8 mouse cellular contexts compared by ENCODE assay signal in the genomic region with DNA sequence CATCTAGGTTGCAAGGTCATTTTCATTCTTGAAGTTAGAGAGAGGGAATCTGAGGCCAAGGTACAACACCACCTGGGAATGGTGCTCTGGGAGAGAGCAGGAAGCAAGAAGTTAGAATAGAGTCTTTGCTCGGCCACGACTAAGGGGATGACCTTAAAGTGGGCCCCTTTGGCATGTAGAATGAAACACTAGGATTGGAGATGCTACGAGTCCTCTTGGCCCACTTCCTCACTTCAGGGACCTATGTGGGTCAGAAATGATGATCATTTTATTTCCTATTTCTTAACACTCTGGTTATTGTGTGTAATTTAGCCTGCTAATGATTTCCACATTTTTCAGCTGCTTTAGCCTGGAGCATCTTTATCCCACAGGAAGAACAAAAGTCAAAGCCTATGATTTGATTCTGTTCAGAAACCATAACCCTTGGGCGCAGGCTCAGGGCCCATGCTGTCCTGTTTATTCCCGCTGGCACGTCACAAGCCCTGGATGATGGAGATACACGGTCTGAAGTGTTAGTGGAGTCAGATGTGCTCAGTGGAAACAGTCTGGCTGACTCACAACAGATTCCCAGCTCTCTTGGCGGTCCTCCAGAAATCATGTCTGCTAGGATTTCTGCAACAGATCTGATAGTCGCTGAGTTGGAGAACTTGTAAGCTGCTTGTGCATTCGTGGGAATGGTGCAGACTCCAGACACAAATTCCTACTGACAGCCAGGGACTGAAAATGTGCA.
DNase-seq lines count a peak whose midpoint lies in the region; ATAC-seq and TF ChIP-seq lines count a peak whose summit lies in the region.

No protein-coding gene starts in this region.

- peak; percentile 95 for ATAC-seq in lung, embryonic 14.5 days (ENCODE audit: insufficient read depth)

- WGBS in lung, embryonic 14.5 days: 41% methylated on average over 10 of the region's 10 CpGs
- WGBS in lung, adult 2 months: 57% methylated on average over 10 of the region's 10 CpGs
- WGBS in heart, adult 2 months: 33% methylated on average over 10 of the region's 10 CpGs

- H3K27me3 ChIP-seq in lung, embryonic 14.5 days (ENCODE audit: insufficient read depth, low read length): no peaks in the 10 kb centered on the region
- H3K27me3 ChIP-seq in heart, adult 2 months (ENCODE audit: control insufficient read depth, insufficient read depth, low read length): no peaks in the 10 kb centered on the region

- no peak overlapping the region for H3K4me3 ChIP-seq in lung, embryonic 14.5 days (ENCODE audit: low read depth, low read length)
- no peak overlapping the region for H3K4me3 ChIP-seq in lung, adult 2 months (replicated peaks; ENCODE audit: extremely low read depth, low read depth, low read length)
- no peak overlapping the region for H3K4me3 ChIP-seq in heart, adult 2 months

- TF ChIP-seq POLR2A in lung, adult 2 months (IDR thresholded peaks at IDR 0.05; ENCODE audit: borderline replicate concordance, extremely low read depth, low read depth, low read length): no peak
- TF ChIP-seq POLR2A in heart, adult 2 months (IDR thresholded peaks at IDR 0.05; ENCODE audit: insufficient read depth, low read depth, low read length): no peak

- H3K9me3 ChIP-seq in lung, embryonic 14.5 days (ENCODE audit: low read depth, low read length): no peaks in the 10 kb centered on the region

- peak; percentile 96 for DNase-seq in lung, embryonic 14.5 days
- DNase-seq in lung, adult 2 months: no peak
- peak; percentile 81 to 82 for DNase-seq in cerebellum, postnatal 14 days
- DNase-seq in heart, adult 2 months: peak; percentile 43 to 58
- DNase-seq in layer of hippocampus, postnatal 25 days (ENCODE audit: extremely low spot score in 1 of 2, low spot score in 1 of 2): peak; percentile 48 to 69
- DNase-seq in ovary, adult 18-20 months (ENCODE audit: low spot score): peak; percentile 7
- DNase-seq in thymus, adult 18-20 months: no peak
- no peak for DNase-seq in thymus, postnatal 14 days

- no peak for TF ChIP-seq CTCF in lung, embryonic 14.5 days (IDR thresholded peaks at IDR 0.05; ENCODE audit: low read depth)
- TF ChIP-seq CTCF in lung, adult 2 months (IDR thresholded peaks at IDR 0.05; ENCODE audit: insufficient read depth, low read length): no peak
- TF ChIP-seq CTCF in heart, adult 2 months (IDR thresholded peaks at IDR 0.05): no peak

- intact Hi-C loops in heart, adult 2 months (cut with DNase I): no loop called here

- no peak overlapping the region for H3K4me2 ChIP-seq in lung, embryonic 14.5 days

- TF ChIP-seq EP300 in heart, adult 2 months (IDR thresholded peaks at IDR 0.05; ENCODE audit: insufficient read depth, low read depth, low read length): no peak

- H3K27ac ChIP-seq in lung, embryonic 14.5 days (ENCODE audit: low read depth): peak overlapping the region; percentile 52; the same call in 1 of the 2 replicates
- no peak overlapping the region for H3K27ac ChIP-seq in heart, adult 2 months

- H3K9ac ChIP-seq in lung, embryonic 14.5 days: no peak overlapping the region
- no peak overlapping the region for H3K9ac ChIP-seq in heart, adult 2 months (ENCODE audit: low read depth, low read length)

- no peaks in the 10 kb centered on the region; the same call in 1 of the 2 replicates for H3K4me1 ChIP-seq in lung, embryonic 14.5 days (ENCODE audit: insufficient read depth)
- no peaks in the 10 kb centered on the region for H3K4me1 ChIP-seq in lung, adult 2 months (ENCODE audit: control insufficient read depth, insufficient read depth, low read length)
- H3K4me1 ChIP-seq in heart, adult 2 months (ENCODE audit: control insufficient read depth, insufficient read depth, low read length): no peaks in the 10 kb centered on the region; the same call in 1 of the 2 replicates

- H3K79me2 ChIP-seq in heart, adult 2 months (replicated peaks; ENCODE audit: control insufficient read depth, insufficient read depth, low read length): no peaks in the 10 kb centered on the region

- H3K36me3 ChIP-seq in lung, embryonic 14.5 days (ENCODE audit: insufficient read depth): no peaks in the 10 kb centered on the region
- H3K36me3 ChIP-seq in heart, adult 2 months (ENCODE audit: control insufficient read depth, insufficient read depth, low read length): no peaks in the 10 kb centered on the region

Comparison
In these comparisons a context has a peak if more than half of its experiments do, and no peak if none do; other contexts are left out.
1. DNase-seq: peak in lung, embryonic 14.5 days (single experiment), cerebellum, postnatal 14 days (2 of 2), heart, adult 2 months (2 of 2), layer of hippocampus, postnatal 25 days (2 of 2) and ovary, adult 18-20 months (single experiment); none in lung, adult 2 months (single experiment), thymus, adult 18-20 months (0 of 2) and thymus, postnatal 14 days (single experiment).